Mouse (Mus musculus): ENCODE data around the gene Dusp2. TPM values are rescaled to one million over a fixed set of nuclear protein-coding genes. Genes with fewer than 3 reads are reported as not detected.

Gene Dusp2
- polyA plus RNA-seq (2015; fragmentation: Illumina TruSeq; extraction: RNeasy Lipid Tissue Mini Kit (QIAGEN cat#74804); ENCODE audit: insufficient read depth, low read depth, low replicate concordance), result not detected

DNA sequence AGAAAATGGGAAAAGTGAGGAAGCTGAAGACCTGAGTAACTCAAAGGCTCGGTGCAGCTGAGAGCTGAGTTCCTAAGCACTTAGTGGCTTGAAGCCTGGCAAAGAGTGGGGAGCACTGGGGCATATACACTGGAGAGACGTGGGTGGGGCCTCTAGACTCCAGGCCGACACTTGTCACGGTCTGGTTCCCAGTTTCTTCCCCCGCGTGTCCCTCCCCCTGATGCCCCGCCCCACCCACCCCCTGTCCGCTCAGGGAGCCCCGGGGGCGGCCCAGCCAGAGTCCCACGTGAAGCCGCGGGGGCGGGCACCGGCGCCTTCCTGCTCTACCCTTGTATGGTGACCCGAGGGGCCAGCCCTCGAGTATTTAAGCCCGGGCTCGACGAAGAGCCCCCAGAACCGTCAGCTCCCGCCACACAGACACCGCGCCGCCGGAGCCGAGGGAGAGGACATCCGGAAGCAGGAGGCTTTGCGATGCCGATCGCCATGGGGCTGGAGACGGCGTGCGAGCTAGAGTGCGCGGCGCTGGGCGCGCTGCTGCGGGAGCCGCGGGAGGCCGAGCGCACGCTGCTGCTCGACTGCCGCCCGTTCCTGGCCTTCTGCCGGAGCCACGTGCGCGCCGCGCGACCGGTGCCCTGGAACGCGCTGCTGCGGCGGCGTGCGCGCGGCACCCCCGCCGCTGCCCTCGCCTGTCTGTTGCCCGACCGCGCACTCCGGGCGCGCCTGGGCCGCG, at the start of gene Dusp2:
Gene Dusp2 (plus strand): TSS at position 393 of the 730 bp plus-strand sequence.

DNA sequence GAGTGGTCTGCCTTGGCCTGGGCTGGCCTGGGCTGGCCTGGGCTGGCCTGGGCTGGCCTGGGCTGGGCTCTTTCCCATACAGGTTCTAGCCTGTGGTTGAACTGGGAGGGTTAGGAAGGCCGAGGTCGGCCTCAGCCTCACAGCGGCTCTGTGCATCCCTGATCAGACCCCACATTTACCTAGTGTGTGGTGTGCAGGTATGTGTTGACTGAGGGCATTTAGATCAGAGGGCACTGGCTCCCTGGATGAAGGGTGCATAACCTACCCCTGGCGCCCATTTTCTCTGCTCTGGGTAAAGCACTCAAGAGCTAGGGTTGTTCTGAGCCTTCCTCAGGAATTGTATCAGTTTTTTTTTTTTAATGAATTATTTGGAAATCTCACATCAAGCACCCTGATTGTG, 2.5 kb downstream of the Dusp2 start, which contains the start of gene Astl:
Gene Astl (plus strand): TSS at position 224 of the 400 bp plus-strand sequence.

DNA sequence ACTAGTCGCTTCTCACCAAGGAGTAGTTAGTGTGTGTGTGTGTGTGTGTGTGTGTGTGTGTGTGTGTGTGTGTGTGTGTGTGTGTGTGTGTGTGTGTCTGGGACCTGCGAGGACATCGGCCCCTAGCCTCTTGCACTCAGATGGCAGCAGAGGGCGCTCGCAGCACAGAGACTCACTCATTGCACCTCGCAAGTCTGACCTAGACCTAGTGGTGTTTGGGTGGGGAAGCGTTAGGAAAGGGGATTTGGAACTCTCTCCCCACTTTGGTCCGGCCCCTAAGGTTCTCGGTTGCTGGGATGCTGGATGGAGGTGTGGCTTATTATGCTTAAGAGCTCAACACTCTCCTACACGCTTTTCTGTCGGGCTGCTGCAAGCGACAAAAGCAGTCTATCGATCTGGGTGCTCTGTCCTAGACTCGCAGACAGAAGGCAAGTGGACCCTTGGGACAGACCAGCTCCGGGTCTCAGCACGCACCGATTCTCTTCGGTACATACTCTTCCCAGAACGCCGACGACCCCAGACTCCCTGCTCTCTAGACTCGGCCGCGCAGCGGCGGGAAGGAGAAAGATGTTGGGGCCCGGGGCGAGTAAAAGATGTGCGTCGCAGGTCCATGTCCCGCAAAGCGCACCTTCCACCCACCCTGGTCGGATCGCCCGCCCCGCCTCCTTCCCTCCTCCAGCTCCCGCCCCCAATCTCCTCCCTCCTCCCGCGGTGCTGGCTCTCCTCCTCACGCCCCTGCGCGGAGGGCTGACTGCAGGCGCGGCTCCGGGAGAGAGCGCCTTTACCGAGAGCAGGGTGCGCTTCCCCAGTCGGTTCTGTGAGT, 26.7 kb downstream of the Dusp2 start, which contains the start of gene Adra2b:
Gene Adra2b (plus strand): TSS at position 750 of the 823 bp plus-strand sequence.

Other genes starting within 250 kb of the Dusp2 start
- gene Ncaph, start 202.2 kb upstream of the Dusp2 start, polyA plus RNA-seq (2015; fragmentation: Illumina TruSeq; extraction: RNeasy Lipid Tissue Mini Kit (QIAGEN cat#74804); ENCODE audit: insufficient read depth, low read depth, low replicate concordance), result not detected
- 2.0 TPM for gene Itpripl1, start 192.7 kb upstream of the Dusp2 start, polyA plus RNA-seq (2015; fragmentation: Illumina TruSeq; extraction: RNeasy Lipid Tissue Mini Kit (QIAGEN cat#74804); ENCODE audit: insufficient read depth, low read depth, low replicate concordance)
- gene 1810024B03Rik, start 127.9 kb upstream of the Dusp2 start, polyA plus RNA-seq (2015; fragmentation: Illumina TruSeq; extraction: RNeasy Lipid Tissue Mini Kit (QIAGEN cat#74804); ENCODE audit: insufficient read depth, low read depth, low replicate concordance), result not detected
- gene Snrnp200, start 127.8 kb upstream of the Dusp2 start, polyA plus RNA-seq (2015; fragmentation: Illumina TruSeq; extraction: RNeasy Lipid Tissue Mini Kit (QIAGEN cat#74804); ENCODE audit: insufficient read depth, low read depth, low replicate concordance), result 13.8 TPM
- gene Ciao1, start 88.3 kb upstream of the Dusp2 start, polyA plus RNA-seq (2015; fragmentation: Illumina TruSeq; extraction: RNeasy Lipid Tissue Mini Kit (QIAGEN cat#74804); ENCODE audit: insufficient read depth, low read depth, low replicate concordance), result 8.8 TPM
- 9.6 TPM for gene Tmem127, start 88.3 kb upstream of the Dusp2 start, polyA plus RNA-seq (2015; fragmentation: Illumina TruSeq; extraction: RNeasy Lipid Tissue Mini Kit (QIAGEN cat#74804); ENCODE audit: insufficient read depth, low read depth, low replicate concordance)
- 16.2 TPM for gene Stard7, start 65.9 kb upstream of the Dusp2 start, polyA plus RNA-seq (2015; fragmentation: Illumina TruSeq; extraction: RNeasy Lipid Tissue Mini Kit (QIAGEN cat#74804); ENCODE audit: insufficient read depth, low read depth, low replicate concordance)
- gene Astl, start 2.5 kb downstream of the Dusp2 start, polyA plus RNA-seq (2015; fragmentation: Illumina TruSeq; extraction: RNeasy Lipid Tissue Mini Kit (QIAGEN cat#74804); ENCODE audit: insufficient read depth, low read depth, low replicate concordance), result not detected
- 0.20 TPM for gene Adra2b, start 27.0 kb downstream of the Dusp2 start, polyA plus RNA-seq (2015; fragmentation: Illumina TruSeq; extraction: RNeasy Lipid Tissue Mini Kit (QIAGEN cat#74804); ENCODE audit: insufficient read depth, low read depth, low replicate concordance)
- gene Gpat2, start 89.0 kb downstream of the Dusp2 start, polyA plus RNA-seq (2015; fragmentation: Illumina TruSeq; extraction: RNeasy Lipid Tissue Mini Kit (QIAGEN cat#74804); ENCODE audit: insufficient read depth, low read depth, low replicate concordance), result not detected
- 8.6 TPM for gene Fahd2a, start 108.4 kb downstream of the Dusp2 start, polyA plus RNA-seq (2015; fragmentation: Illumina TruSeq; extraction: RNeasy Lipid Tissue Mini Kit (QIAGEN cat#74804); ENCODE audit: insufficient read depth, low read depth, low replicate concordance)
- 1.3 TPM for gene Kcnip3, start 185.9 kb downstream of the Dusp2 start, polyA plus RNA-seq (2015; fragmentation: Illumina TruSeq; extraction: RNeasy Lipid Tissue Mini Kit (QIAGEN cat#74804); ENCODE audit: insufficient read depth, low read depth, low replicate concordance)
- gene Prom2, start 205.3 kb downstream of the Dusp2 start, polyA plus RNA-seq (2015; fragmentation: Illumina TruSeq; extraction: RNeasy Lipid Tissue Mini Kit (QIAGEN cat#74804); ENCODE audit: insufficient read depth, low read depth, low replicate concordance), result 9.1 TPM